Mouse (Mus musculus): ENCODE measurements around the gene Igf2bp2.

GRCm38 (mm10) chr16:22146071-22146470, 17.0 kb downstream of the Igf2bp2 start:
- TF ChIP-seq CTCF (IDR thresholded peaks at IDR 0.05; ENCODE audit: low read depth) (no peak), EP300 (IDR thresholded peaks at IDR 0.05; ENCODE audit: low read depth) (no peak)

All from liver, postnatal 0 days (tissue).